Mouse (Mus musculus): ENCODE measurements at regions not wholly inside any gene's neighbourhood (a gene's known extent, or its start where the extent isn't known, plus 50 kb on each side); places are given as distances from the start of the nearest gene placed in this dataset.
A peak's percentile ranks its signal among the peaks of the same experiment; 100 is the strongest.

DNA sequence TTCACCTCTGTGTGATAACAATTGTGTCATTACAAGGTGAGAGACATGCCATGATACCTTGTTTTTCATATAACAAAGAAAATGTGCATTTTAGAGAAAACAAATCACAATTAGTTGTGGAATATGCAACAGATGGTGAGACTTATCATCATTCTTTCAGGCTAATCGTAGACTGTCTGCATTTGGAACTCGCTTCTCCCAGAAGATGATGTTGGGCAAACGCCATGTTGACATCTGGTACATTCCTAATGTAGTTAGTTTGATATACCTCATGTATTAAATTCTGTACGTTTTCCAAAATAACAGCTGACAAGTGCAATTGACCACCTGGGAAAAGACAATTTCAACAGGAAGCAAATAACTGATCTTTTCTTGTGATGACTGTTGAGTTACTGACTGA is 482.0 kb upstream of the 4931408C20Rik start:
- peak; percentile 39 for DNase-seq

All from layer of hippocampus, adult 9-11 months (tissue).